Mouse (Mus musculus) right cerebral cortex, postnatal 10 days (tissue): Measurements from ENCODE around the gene Hsf4.
"Not testable (repeated sequence)": the region's sequence is repeated elsewhere in the genome, so short reads cannot be mapped to it uniquely, and the experiment has no call there.

Source experiments
- DNase-seq, 2 experiments: peaks; one replicate each; pipeline ENCODE4 v3.0.0; 2021; ENCODE audit warnings: low spot score in 2 of 2

Hsf4 gene

DNA sequence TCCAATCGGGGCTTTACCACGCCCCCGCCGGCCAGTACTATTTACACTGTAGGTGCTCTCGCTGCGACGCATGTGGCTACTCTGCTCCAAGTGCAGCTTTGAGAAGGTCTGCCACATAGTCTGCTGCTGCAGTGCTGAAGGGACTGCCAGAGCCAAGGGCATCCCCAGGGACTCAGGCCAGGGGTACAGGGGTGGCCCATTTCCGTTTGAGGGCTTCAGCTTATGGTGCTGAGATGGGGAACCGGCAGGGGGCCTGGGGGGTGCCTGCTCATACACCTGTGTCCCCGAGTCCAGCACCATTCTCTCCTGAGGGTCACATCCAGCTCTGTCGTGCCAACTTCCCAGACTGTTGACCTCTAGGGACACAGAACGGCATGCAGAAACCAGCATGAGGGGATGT, 15.9 kb downstream of the Hsf4 start:
- peak in 1 of 2 experiments; percentile 33 for DNase-seq

DNA sequence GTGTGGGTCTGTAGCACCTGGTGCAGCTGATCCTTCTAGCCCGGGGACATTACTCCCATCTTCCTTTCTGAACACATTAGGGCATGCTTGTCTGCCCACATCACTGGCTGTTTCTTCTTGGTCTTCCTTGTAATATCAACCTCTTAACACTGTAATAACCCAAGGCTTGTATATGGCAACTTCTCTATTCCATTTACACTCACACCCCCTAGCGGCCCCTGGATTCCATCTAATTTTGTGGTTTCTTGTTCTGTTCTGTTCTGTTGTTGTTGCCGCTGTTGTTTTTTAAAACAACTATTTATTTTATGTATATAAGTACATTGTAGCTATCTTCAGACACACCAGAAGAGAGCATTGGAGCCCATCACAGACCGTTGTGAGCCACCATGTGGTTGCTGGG, 17.3 kb downstream of the Hsf4 start:
- no peak for DNase-seq

DNA sequence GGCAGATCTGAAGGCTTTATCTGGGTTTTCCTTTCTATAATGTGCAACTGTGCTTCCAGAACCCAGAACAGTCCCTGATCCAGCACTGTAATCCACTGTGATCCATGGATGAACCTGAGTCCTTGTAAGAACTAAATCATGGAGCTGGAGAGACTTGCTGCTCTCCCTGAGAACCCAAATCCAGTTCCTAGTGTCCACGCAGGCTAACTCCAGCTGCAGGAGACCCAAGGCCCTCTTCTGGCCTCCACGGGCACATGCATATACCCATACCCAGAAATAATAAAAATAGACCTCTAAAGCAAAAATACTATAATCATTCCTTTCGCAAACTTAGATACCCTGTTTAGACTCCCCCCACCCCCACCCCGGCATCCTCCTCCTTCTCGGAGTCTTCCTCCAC, 18.6 kb downstream of the Hsf4 start:
- peak in 1 of 2 experiments; percentile 33 for DNase-seq

DNA sequence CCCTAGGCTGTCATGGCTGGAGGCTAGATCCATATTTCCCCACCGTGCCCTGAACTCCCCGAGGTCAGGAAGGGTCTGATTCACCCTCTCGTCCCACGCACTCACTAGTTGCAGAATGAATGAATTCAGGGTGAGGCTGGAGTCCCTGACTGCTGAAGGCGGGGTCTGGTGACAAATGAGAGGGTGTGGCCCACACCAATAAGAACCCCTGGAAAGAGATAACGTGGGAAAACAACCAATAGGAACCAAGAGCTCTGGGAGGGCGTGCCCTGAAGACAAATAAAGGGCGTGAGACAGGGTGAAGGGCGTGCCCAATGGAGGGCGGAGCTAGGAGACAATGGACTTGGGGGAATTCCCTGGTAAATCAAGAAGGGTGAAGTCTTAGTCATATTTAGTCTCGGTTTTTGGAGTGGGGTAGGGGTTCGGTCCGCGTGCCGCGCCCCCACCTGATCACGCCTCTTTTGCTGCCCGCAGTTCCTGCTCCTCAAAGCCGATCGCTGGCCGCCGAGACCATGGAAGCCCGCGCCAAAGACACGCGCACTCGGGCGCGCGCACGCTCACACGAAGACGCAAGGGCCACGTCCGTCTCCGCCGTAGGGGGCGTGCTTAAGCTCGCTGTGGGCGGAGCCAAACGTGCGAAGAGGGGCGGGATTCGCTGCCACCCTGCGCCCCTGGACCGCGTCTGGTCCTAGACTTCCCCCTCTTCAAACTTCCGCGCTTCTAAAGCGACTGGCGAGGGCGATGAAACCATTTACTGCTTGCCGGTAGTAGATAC, 19.5 kb downstream of the Hsf4 start:
- DNase-seq = peak; percentile 97

- peak; percentile 72 to 74 for DNase-seq
Measured at GRCm38 (mm10) chr8:105289805-105290460, 20.3 kb downstream of the Hsf4 start, which contains the start of gene 4931428F04Rik. Gene 4931428F04Rik, minus strand, starts transcription at chr8:105289864.

DNA sequence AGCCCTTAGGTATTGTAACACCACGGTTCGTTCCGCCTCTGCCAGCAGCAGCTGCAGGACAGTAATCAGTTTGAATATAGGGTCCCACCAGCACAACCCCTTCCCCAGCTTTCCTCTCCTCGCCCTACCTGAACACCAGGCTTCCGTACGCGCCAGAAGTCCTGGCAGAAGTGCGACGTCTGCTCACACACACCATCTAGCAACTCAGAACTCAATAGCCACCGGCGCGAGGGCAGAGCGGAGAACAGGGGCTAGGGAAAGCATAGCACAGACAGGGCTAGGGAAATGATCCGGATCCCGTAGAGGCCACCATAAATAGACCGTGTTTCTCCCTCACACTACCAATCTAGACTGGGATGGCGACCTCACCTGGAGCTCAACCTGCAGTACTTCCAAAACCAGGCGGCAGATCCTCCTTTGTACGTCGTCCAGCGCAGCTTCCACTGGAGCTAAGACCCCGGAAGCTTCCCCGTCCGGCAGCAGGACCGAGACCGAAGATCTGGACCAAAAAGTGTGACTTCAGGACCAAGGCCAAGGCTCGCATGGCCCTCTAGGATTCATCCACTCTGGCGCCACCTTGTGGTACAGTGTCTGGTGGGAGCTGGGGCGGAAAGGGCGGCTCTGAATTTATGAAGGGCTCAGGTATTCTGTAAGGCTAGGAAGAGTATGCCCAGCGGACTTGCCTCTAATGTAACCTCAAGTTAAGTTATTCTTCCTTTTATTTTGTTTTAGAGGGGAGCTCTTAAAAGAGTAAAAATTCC, 21.1 kb downstream of the Hsf4 start:
- peak; percentile 82 to 88 for DNase-seq

GRCm38 (mm10) chr8:105291364-105291763, 21.8 kb downstream of the Hsf4 start:
- DNase-seq = peak in 1 of 2 experiments; percentile 34

DNA sequence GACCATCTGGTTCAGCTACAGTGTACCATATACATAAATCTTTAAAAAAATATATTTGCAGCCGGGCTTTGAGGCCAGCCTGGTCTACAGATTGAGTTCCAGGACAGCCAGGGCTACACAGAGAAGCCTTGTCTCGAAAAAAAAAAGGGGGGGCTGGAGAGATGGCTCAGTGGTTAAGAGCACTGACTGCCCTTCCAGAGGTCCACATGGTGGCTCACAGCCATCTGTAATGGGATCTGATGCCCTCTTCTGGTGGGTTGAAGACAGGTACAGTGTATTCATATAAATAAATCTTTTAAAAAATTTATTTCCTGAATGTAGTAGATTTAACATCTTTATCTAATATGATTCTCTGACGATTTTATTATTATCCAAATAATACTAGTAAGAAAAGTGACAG, 22.2 kb downstream of the Hsf4 start:
- DNase-seq = not testable (repeated sequence)

GRCm38 (mm10) chr8:105292471-105292870, 22.9 kb downstream of the Hsf4 start:
- DNase-seq = peak in 1 of 2 experiments; percentile 27

DNA sequence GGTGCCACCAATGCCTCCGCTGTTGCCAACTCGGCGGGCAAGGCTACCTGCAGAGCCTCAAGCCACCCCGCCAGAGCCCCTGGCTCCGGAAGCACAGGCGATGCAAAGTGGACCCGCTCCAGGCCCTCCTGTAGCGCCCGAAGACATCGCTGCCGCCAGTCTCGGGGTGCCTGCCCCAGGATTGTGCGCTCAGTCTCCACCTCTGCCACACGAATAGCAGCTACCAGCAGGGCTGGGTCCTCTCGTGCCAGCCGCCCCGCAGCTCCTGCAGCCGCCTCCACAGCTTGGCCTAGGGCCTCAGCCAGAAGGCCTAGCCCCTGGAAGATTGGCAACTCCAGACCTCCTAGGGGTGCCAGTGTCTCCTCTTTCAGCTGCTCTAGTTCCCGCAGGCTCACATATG, 23.8 kb downstream of the Hsf4 start:
- no peak for DNase-seq

GRCm38 (mm10) chr8:105294776-105295175, 25.2 kb downstream of the Hsf4 start:
- DNase-seq = peak in 1 of 2 experiments; percentile 26

GRCm38 (mm10) chr8:105295256-105295655, 25.7 kb downstream of the Hsf4 start:
- peak in 1 of 2 experiments; percentile 31 for DNase-seq

- DNase-seq = no peak
Measured at GRCm38 (mm10) chr8:105295895-105296573, 26.4 kb downstream of the Hsf4 start, which contains the start of gene Exoc3l. Gene Exoc3l, minus strand, starts transcription at chr8:105296101.

GRCm38 (mm10) chr8:105297511-105298192, 28.1 kb downstream of the Hsf4 start, which contains the start of gene E2f4:
Gene E2f4, plus strand, starts transcription at chr8:105297663.
- DNase-seq = peak; percentile 96

GRCm38 (mm10) chr8:105298351-105299252, 29.0 kb downstream of the Hsf4 start:
- DNase-seq = no peak

DNA sequence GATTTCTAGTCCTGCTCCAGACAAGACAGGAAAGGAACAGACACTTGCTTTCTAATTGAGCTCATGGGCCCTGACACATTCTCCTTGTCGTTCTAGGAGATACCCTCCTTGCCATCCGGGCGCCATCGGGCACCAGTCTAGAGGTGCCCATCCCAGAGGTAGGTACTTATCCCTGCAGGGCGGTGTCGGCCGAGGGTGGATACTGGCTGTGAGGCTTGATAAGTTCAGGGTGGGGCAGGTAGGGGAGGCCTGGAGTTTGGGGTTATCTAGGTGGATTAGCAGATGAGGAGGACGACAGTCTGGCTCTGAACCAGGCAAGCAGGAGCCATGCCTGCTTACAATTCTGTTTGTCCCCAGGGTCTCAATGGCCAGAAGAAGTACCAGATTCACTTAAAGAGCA, 30.4 kb downstream of the Hsf4 start:
- DNase-seq = no peak

DNA sequence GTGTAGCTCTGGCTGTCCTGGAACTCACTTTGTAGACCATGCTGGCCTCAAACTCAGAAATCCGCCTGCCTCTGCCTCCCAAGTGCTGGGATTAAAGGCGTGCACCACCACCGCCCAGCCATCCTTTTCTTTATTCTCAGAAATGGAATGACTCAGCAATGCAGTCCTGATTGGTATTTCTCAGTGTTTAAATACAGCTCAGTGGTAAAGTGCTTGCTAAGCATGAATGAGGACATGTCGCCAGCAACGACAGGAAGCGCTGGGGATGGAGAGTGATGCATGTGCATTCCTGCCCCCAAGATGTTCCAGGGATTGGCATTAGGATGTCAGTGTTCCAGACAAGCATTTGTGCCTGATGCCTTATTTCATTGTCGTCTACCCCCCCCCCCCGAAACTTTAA, 33.8 kb downstream of the Hsf4 start:
- no peak for DNase-seq

- no peak for DNase-seq
Measured at GRCm38 (mm10) chr8:105303874-105304273, 34.3 kb downstream of the Hsf4 start.

GRCm38 (mm10) chr8:105304325-105305210, 35.0 kb downstream of the Hsf4 start:
- no peak for DNase-seq
